Mouse (Mus musculus) intestine, embryonic 14.5 days (tissue): ENCODE results near the gene Smg6. TPM values are rescaled to one million over a fixed set of nuclear protein-coding genes. Genes with fewer than 3 reads are reported as not detected.

ENCODE experiments used
- ATAC-seq: fragments of 200-750 bp; cut with Nextera tagmentation; replicated peaks from 2 replicates; pipeline ENCODE4 v1.8.0; 2017; ENCODE audit warnings: low read depth, moderate number of reproducible peaks, moderate TSS enrichment, moderate library complexity; ENCODE audit not compliant: low FRiP score, low TSS enrichment
- DNase-seq: peaks from one replicate; pipeline ENCODE4 v3.0.0-alpha.2; 2018; ENCODE audit warnings: low spot score
- H3K27ac ChIP-seq: fragments of 300-500 bp; sonication (generic); 2 replicates; pipeline ENCODE4 v1.5.1; 2014; ENCODE audit warnings: low read depth, mild to moderate bottlenecking, control low read depth
- H3K27me3 ChIP-seq: fragments of 300-500 bp; sonication (generic); replicated peaks from 2 replicates; pipeline ENCODE4 v1.6.1; 2014; ENCODE audit warnings: low read length, control low read depth; ENCODE audit not compliant: control insufficient read depth, insufficient read depth
- H3K36me3 ChIP-seq: fragments of 300-500 bp; sonication (generic); 2 replicates; pipeline ENCODE4 v1.6.1; 2014; ENCODE audit warnings: low read length, control low read depth; ENCODE audit not compliant: control insufficient read depth, insufficient read depth
- H3K4me1 ChIP-seq: fragments of 300-500 bp; sonication (generic); replicated peaks from 2 replicates; pipeline ENCODE4 v1.6.1; 2014; ENCODE audit warnings: low read length, control low read depth, mixed read lengths; ENCODE audit not compliant: control insufficient read depth, insufficient read depth
- H3K4me2 ChIP-seq: fragments of 300-500 bp; sonication (generic); 2 replicates; pipeline ENCODE4 v1.6.1; 2014; ENCODE audit warnings: low read length
- H3K4me3 ChIP-seq: fragments of 300-500 bp; sonication (generic); 2 replicates; pipeline ENCODE4 v1.5.1; 2014; ENCODE audit warnings: low read depth, low read length, control low read depth, mixed read lengths
- H3K9ac ChIP-seq: fragments of 300-500 bp; sonication (generic); 2 replicates; pipeline ENCODE4 v1.6.1; 2014; ENCODE audit warnings: mild to moderate bottlenecking, low read length
- H3K9me3 ChIP-seq: fragments of 300-500 bp; sonication (generic); 2 replicates; pipeline ENCODE4 v1.6.1; 2016; ENCODE audit warnings: low read length, control low read depth; ENCODE audit not compliant: control insufficient read depth
- WGBS: fragments of 180-500 bp; shearing (Covaris S2); extraction: QIAGEN DNeasy Blood & Tissue Kit; methylation state at CpG from one replicate; pipeline ENCODE4 v1.1.7; 2014; 5-methylcytosine and 5-hydroxymethylcytosine counted together
- polyA plus RNA-seq: library from polyadenylated mRNA; unstranded; fragments of >200 nt; fragmentation: Nextera tagmentation; extraction: Ambion mirVana; gene quantifications from 2 replicates; pipeline ENCODE4 v1.2.1, GENCODE M21; 2014

The Smg6 gene
- polyA plus RNA-seq, 1 experiment from 2014 or later, result 15.3 TPM

GRCm38 (mm10) chr11:75183917-75184570 lies 258.4 kb downstream of the Smg6 start:
- Histone ChIP-seq H3K9me3 (no peaks in the 10 kb centered on the region), H3K4me1 (peaks cover 7% of the 10 kb centered on the region; the same call in 1 of the 2 replicates), H3K4me2 (no peak overlapping the region), H3K27me3 (no peaks in the 10 kb centered on the region), H3K36me3 (peaks cover 55% of the 10 kb centered on the region), H3K4me3 (no peak overlapping the region), H3K27ac (no peak overlapping the region), H3K9ac (no peak overlapping the region)
- 83% methylated on average over 2 of the region's 2 CpGs for WGBS
- no peak for DNase-seq
- ATAC-seq, result no peak

GRCm38 (mm10) chr11:75184573-75184972 lies 258.9 kb downstream of the Smg6 start:
- H3K36me3 ChIP-seq, result peaks cover 55% of the 10 kb centered on the region
- DNase-seq, result no peak
- WGBS, result 92% methylated on average over 5 of the region's 5 CpGs

GRCm38 (mm10) chr11:75184986-75185385 lies 259.4 kb downstream of the Smg6 start:
- Histone ChIP-seq H3K27me3 (no peaks in the 10 kb centered on the region), H3K4me1 (peaks cover 9% of the 10 kb centered on the region), H3K9ac (no peak overlapping the region), H3K36me3 (peaks cover 55% of the 10 kb centered on the region), H3K4me3 (no peak overlapping the region), H3K27ac (no peak overlapping the region), H3K4me2 (no peak overlapping the region), H3K9me3 (no peaks in the 10 kb centered on the region)
- WGBS, result 90% methylated on average over 2 of the region's 2 CpGs
- DNase-seq (no peak), ATAC-seq (no peak)

More at GRCm38 (mm10) chr11:75184573-75184972, 258.9 kb downstream of the Smg6 start:
- H3K4me1 ChIP-seq, result peaks cover 7% of the 10 kb centered on the region
- H3K9me3 ChIP-seq, result no peaks in the 10 kb centered on the region
- H3K4me3 ChIP-seq, result no peak overlapping the region
- no peaks in the 10 kb centered on the region for H3K27me3 ChIP-seq
- no peak overlapping the region for H3K9ac ChIP-seq
- no peak overlapping the region for H3K27ac ChIP-seq
- ATAC-seq, result no peak
- no peak overlapping the region for H3K4me2 ChIP-seq

- H3K4me1 ChIP-seq, result peaks cover 18% of the 10 kb centered on the region
- H3K27me3 ChIP-seq, result peaks cover 32% of the 10 kb centered on the region
- peak overlapping the region; percentile 92 for H3K4me3 ChIP-seq
- H3K36me3 ChIP-seq, result peaks cover 12% of the 10 kb centered on the region
- H3K9ac ChIP-seq, result peak overlapping the region; percentile 59
- DNase-seq (no peak), ATAC-seq (peak; percentile 55)
- H3K9me3 ChIP-seq, result no peaks in the 10 kb centered on the region
- peak overlapping the region; percentile 43; the same call in 1 of the 2 replicates for H3K27ac ChIP-seq
- under 1% methylated on average over 22 of the region's 22 CpGs for WGBS
- peak overlapping the region; percentile 91 for H3K4me2 ChIP-seq
These were observed 264.2 kb downstream of the Smg6 start for GRCm38 (mm10) chr11:75189713-75190370.

- Histone ChIP-seq H3K27ac (peak overlapping the region; percentile 43; the same call in 1 of the 2 replicates), H3K9ac (peak overlapping the region; percentile 59), H3K36me3 (peaks cover 9% of the 10 kb centered on the region; the same call in 1 of the 2 replicates)
These were observed 264.7 kb downstream of the Smg6 start for GRCm38 (mm10) chr11:75190371-75190724.

GRCm38 (mm10) chr11:75190905-75191441 lies 265.4 kb downstream of the Smg6 start, which contains the start of gene Dph1:
TSS of gene Dph1 (minus strand) at chr11:75191241.
- Histone ChIP-seq H3K9me3 (no peaks in the 10 kb centered on the region), H3K27ac (peak within 1 kb of the TSS; percentile 43; the same call in 1 of the 2 replicates), H3K4me1 (peaks cover 24% of the 10 kb centered on the region), H3K9ac (peak within 1 kb of the TSS; percentile 59), H3K36me3 (peaks cover 2% of the 10 kb centered on the region; the same call in 1 of the 2 replicates), H3K4me2 (peak within 1 kb of the TSS; percentile 91), H3K4me3 (peak within 1 kb of the TSS; percentile 92), H3K27me3 (peaks cover 43% of the 10 kb centered on the region)
- DNase-seq, result no peak
- WGBS, result 59% methylated on average over 5 of the region's 5 CpGs
- ATAC-seq, result no peak

More at GRCm38 (mm10) chr11:75190371-75190724, 264.7 kb downstream of the Smg6 start:
- ATAC-seq (peak; percentile 72), DNase-seq (peak; percentile 87)
- under 1% methylated on average over 24 of the region's 24 CpGs for WGBS
- Histone ChIP-seq H3K9me3 (no peaks in the 10 kb centered on the region), H3K4me3 (peak overlapping the region; percentile 92), H3K4me2 (peak overlapping the region; percentile 91), H3K27me3 (peaks cover 37% of the 10 kb centered on the region), H3K4me1 (peaks cover 23% of the 10 kb centered on the region)

- Histone ChIP-seq H3K36me3 (no peaks in the 10 kb centered on the region), H3K27ac (no peak overlapping the region), H3K27me3 (peaks cover 52% of the 10 kb centered on the region), H3K9me3 (no peaks in the 10 kb centered on the region), H3K4me1 (peaks cover 24% of the 10 kb centered on the region), H3K4me2 (no peak overlapping the region), H3K4me3 (no peak overlapping the region), H3K9ac (no peak overlapping the region)
- 69% methylated on average over 6 of the region's 6 CpGs for WGBS
- DNase-seq (no peak), ATAC-seq (no peak)
These were observed 266.2 kb downstream of the Smg6 start for GRCm38 (mm10) chr11:75191841-75192240.

GRCm38 (mm10) chr11:75192336-75193214 lies 267.0 kb downstream of the Smg6 start:
- no peaks in the 10 kb centered on the region for H3K36me3 ChIP-seq
- 0 out of 2 replicates have a peak overlapping the region, but pooled peaks have one; percentile 52 for H3K4me3 ChIP-seq
- no peak overlapping the region for H3K27ac ChIP-seq
- ATAC-seq (peak; percentile 57), DNase-seq (peak; percentile 84)
- no peaks in the 10 kb centered on the region for H3K9me3 ChIP-seq
- 24% methylated on average over 13 of the region's 13 CpGs for WGBS
- peaks cover 24% of the 10 kb centered on the region for H3K4me1 ChIP-seq
- H3K27me3 ChIP-seq, result peaks cover 57% of the 10 kb centered on the region
- H3K9ac ChIP-seq, result no peak overlapping the region
- H3K4me2 ChIP-seq, result peak overlapping the region; percentile 75
